8 mouse cellular contexts compared by ENCODE assay signal in genomic region chr8:120229574-120229916, GRCm38 (mm10). TPM values are rescaled to one million over a fixed set of nuclear protein-coding genes. Genes with fewer than 3 reads are reported as not detected.
DNase-seq lines count a peak whose midpoint lies in the region; ATAC-seq and TF ChIP-seq lines count a peak whose summit lies in the region.

No protein-coding gene starts in this region.

- H3K4me3 ChIP-seq in lung, adult 2 months (replicated peaks; ENCODE audit: extremely low read depth, low read depth, low read length): peak overlapping the region; percentile 16
- peak overlapping the region; percentile 58 for H3K4me3 ChIP-seq in liver, embryonic 11.5 days (ENCODE audit: low read depth, low read length)

- H3K27ac ChIP-seq in liver, embryonic 11.5 days (ENCODE audit: low read depth, low read length): no peak overlapping the region

- H3K9ac ChIP-seq in liver, embryonic 11.5 days (ENCODE audit: low read depth, low read length): peak overlapping the region; percentile 53

- H3K4me2 ChIP-seq in liver, embryonic 11.5 days: peak overlapping the region; percentile 81

- no peaks in the 10 kb centered on the region for H3K36me3 ChIP-seq in liver, embryonic 11.5 days (ENCODE audit: control insufficient read depth, insufficient read depth, low read length)

- TF ChIP-seq CTCF in lung, adult 2 months (IDR thresholded peaks at IDR 0.05; ENCODE audit: insufficient read depth, low read length): no peak

- peaks cover 64% of the 10 kb centered on the region for H3K27me3 ChIP-seq in liver, embryonic 11.5 days (replicated peaks; ENCODE audit: control insufficient read depth, insufficient read depth, low read length)

- H3K4me1 ChIP-seq in lung, adult 2 months (ENCODE audit: control insufficient read depth, insufficient read depth, low read length): peaks cover 16% of the 10 kb centered on the region
- peaks cover 45% of the 10 kb centered on the region for H3K4me1 ChIP-seq in liver, embryonic 11.5 days (replicated peaks; ENCODE audit: control insufficient read depth, insufficient read depth, low read length)

- WGBS in lung, adult 2 months: 4% methylated on average over 22 of the region's 22 CpGs
- 1% methylated on average over 22 of the region's 22 CpGs for WGBS in liver, embryonic 11.5 days

- no peaks in the 10 kb centered on the region for H3K9me3 ChIP-seq in liver, embryonic 11.5 days (ENCODE audit: control insufficient read depth, low read length)

- 0 out of 2 replicates have a peak, but pooled peaks have one; percentile 1 for ATAC-seq in common myeloid progenitor, adult 5-6 weeks (replicated peaks; ENCODE audit: low read depth, poor library complexity, severe bottlenecking)
- ATAC-seq in liver, embryonic 11.5 days (replicated peaks; ENCODE audit: low FRiP score): no peak

- DNase-seq in lung, adult 2 months: peak; percentile 35
- DNase-seq in lung, postnatal 36 days: no peak
- peak; percentile 58 for DNase-seq in heart, postnatal 4 days
- peak; percentile 50 for DNase-seq in liver, embryonic 11.5 days (ENCODE audit: low spot score)
- peak; percentile 57 for DNase-seq in retina, embryonic 14.5 days (ENCODE audit: low spot score)
- no peak for DNase-seq in layer of hippocampus, adult 9-11 months
- DNase-seq in thymus, postnatal 0 days (ENCODE audit: low spot score): no peak

- TF ChIP-seq POLR2A in lung, adult 2 months (IDR thresholded peaks at IDR 0.05; ENCODE audit: borderline replicate concordance, extremely low read depth, low read depth, low read length): no peak

RNA-seq across cellular contexts. Expression of gene Gse1, which starts 1.3 kb away (rescaled TPM):
- polyA plus RNA-seq in lung, adult 2 months (2012; rRNA removed): 35.6 and 39.6 TPM in 2 replicates
- total RNA-seq in common myeloid progenitor, adult 5-6 weeks (2017): 30.5 and 46.6 TPM in 2 replicates
- 10 to 100 TPM; 33.5 to 37.4 TPM for total RNA-seq in heart, postnatal 4 days (2021)
- polyA plus RNA-seq in liver, embryonic 11.5 days (2014; fragmentation: Nextera tagmentation; extraction: Ambion mirVana): 23.1 and 25.3 TPM in 2 replicates
- polyA plus RNA-seq in thymus, postnatal 0 days (2015; fragmentation: Nextera tagmentation; extraction: Ambion mirVana): 26.3 and 35.9 TPM in 2 replicates

RNA-seq across cellular contexts. Expression of gene Fam92b, which starts 52.3 kb away (rescaled TPM):
- polyA plus RNA-seq in lung, adult 2 months (2012; rRNA removed): 9.0 and 10.2 TPM in 2 replicates
- total RNA-seq in common myeloid progenitor, adult 5-6 weeks (2017): not detected in 2 replicates
- total RNA-seq in heart, postnatal 4 days (2021): not detected
- 0.27 TPM in 1 of 2 replicates, not detected in the other for polyA plus RNA-seq in liver, embryonic 11.5 days (2014; fragmentation: Nextera tagmentation; extraction: Ambion mirVana)
- 0.21 and 0.34 TPM in 2 replicates for polyA plus RNA-seq in thymus, postnatal 0 days (2015; fragmentation: Nextera tagmentation; extraction: Ambion mirVana)

Comparison
In these comparisons a context has a peak if more than half of its experiments do, and no peak if none do; other contexts are left out.
1. DNase-seq: peak in lung, adult 2 months (single experiment), heart, postnatal 4 days (single experiment), liver, embryonic 11.5 days (single experiment) and retina, embryonic 14.5 days (single experiment); none in lung, postnatal 36 days (single experiment), layer of hippocampus, adult 9-11 months (single experiment) and thymus, postnatal 0 days (single experiment).